Mouse (Mus musculus) CH12F3 (cell line): Measurements from ENCODE around the gene Golph3.

Experiments
- in situ Hi-C: fragments of 300-500 bp; cut with MboI; formaldehyde crosslinking; loops from 2 replicates; pipeline ENCODE4 v1.14.3; 2020; ENCODE audit warnings: low sequenced_read_pairs

Golph3 gene

GRCm38 (mm10) chr15:12317290-12317689, 4.0 kb upstream of the Golph3 start:
- in situ Hi-C loops = no loop called here

- in situ Hi-C loops = no loop called here
Observed at GRCm38 (mm10) chr15:12318451-12318850, 2.8 kb upstream of the Golph3 start.

DNA sequence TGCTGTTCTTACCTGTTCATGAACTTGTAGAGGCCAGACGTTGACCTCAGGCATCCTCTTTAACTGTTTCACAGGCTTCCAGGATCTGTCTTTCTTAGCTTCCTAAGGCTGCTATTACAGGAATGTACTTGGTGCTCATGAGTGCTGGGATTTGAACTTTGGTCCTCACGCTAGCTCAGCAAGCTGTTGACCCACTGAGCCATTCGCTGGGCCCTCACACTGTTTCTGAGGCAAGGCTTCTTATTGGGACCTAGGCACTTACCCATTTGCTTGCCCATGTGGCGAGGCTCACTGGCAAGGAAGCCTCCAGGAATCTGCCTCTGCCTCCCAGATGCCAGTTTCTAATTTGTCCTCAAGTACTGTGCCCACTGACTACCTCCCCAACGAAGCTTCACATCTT, 1.4 kb upstream of the Golph3 start:
- in situ Hi-C loops = no loop called here

GRCm38 (mm10) chr15:12320441-12321090, 684 bp upstream of the Golph3 start:
- in situ Hi-C loops = no loop called here

DNA sequence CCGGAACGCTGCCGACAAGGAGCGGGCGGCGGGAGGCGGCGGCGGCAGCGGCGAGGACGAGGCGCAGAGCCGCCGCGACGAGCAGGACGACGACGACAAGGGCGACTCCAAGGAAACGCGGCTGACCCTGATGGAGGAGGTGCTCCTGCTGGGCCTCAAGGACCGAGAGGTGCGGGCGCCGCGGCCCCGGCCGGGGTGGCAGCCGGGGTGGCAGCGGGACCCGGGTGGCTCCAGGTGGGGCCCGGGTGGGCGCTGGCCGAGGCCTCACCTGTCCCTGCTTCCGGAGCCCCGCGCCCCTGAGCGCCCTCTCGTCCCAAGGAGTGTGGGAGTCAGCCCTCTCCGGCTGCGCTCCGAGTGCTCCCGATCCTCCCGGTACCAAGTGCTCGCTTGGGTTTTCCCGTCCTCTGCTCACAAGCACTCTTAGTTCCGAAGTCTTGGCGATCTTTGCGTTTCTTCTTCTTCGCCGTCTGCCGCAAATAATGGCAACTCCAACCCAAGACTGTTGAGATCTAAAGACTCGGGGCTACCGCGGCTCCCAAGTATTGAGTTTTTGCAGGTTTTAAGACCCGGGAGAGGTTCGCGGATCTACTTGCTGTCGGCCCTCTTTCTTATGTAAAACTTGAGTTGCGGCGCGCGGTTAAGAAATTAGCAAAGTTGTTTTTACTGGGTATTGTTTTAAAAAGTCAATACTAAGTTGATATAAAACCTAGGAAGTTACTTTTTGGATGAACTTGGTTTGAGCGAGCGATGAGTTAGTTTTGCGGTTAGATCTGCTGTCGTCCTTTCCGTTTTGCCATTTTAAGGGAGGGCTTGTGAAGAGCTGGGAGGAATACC, 755 bp downstream of the Golph3 start, which contains the start of gene 1810049J17Rik:
TSS of gene 1810049J17Rik (minus strand) at position 112 of the 834 bp plus-strand sequence.
- in situ Hi-C loops = no loop called here

- in situ Hi-C loops = no loop called here
Observed at GRCm38 (mm10) chr15:12322676-12323402, 1.6 kb downstream of the Golph3 start.

DNA sequence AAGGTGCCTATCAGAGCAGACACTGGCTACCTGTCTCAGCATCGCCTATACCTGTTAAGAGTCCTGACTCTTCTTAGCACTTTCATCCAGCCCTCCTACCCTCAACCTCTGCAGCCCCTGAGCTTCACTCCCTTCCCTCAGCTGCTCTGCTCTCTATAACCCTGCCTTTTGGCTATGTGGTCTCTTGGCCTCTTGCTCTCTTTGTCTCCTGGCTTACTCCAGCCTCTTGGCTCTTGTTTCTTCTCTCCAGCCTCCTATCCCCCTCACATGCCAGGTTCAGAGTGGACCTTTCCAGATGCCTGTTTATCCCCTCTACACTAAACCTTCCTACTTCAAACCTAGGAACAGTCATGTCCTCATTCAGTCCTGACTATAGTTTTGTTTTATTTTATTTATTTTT, 3.1 kb downstream of the Golph3 start:
- in situ Hi-C loops = no loop called here

- in situ Hi-C loops = no loop called here
Observed at GRCm38 (mm10) chr15:12330389-12330788, 9.1 kb downstream of the Golph3 start.

GRCm38 (mm10) chr15:12330892-12331291, 9.6 kb downstream of the Golph3 start:
- in situ Hi-C loops = no loop called here

- in situ Hi-C loops = no loop called here
Observed at GRCm38 (mm10) chr15:12331300-12331699, 10.1 kb downstream of the Golph3 start.

GRCm38 (mm10) chr15:12334381-12334780, 13.1 kb downstream of the Golph3 start:
- in situ Hi-C loops = no loop called here

DNA sequence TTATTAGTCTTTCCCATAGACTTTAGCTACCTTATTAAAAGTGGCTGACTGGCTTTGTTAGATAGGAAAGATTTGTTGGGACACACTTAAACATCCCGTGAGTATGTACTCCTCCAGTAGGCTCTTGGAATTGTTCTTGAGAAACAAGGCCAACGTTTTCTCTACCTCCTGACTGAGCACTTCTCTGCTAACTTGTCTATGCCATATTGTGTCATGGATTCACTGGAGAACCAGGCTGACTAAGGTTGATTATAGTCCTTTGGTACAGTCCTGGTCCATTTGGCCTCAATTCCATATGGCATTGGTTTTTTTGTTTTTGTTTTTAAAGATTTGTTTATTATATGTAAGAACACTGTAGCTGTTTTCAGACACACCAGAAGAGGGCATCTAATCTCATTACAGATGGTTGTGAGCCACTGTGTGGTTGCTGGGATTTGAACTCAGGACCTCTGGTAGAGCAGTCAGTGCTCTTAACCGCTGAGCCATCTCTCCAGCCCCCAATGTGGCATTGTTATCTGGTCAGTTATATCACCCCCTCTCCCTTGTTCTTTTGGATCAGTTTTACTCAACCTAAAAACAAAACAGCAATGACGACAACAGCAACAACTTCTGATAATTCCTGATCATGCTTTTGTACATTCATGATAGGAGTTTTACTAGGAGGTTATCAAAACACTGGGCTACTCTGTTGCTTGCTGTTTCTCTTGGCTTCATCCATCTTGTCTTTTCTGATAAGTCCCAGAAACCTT, 16.0 kb downstream of the Golph3 start:
- in situ Hi-C loops = no loop called here

DNA sequence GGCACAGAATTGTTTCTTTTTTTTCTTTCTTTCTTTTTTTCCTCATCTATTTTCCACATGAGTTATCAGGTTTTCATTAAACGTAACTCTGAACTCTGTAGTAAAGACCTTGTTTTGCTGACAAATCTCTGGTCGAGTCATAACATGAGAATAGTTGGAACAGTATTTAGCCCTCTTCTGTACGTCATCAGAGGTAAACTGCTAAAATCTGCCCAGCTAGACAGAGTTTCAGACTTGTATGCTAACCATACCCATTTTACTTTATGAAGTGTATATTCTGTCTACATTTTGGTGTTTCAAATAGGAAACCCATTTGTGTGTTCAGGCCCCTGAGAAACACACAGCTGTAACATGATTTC, 16.5 kb downstream of the Golph3 start:
- in situ Hi-C loops = no loop called here

DNA sequence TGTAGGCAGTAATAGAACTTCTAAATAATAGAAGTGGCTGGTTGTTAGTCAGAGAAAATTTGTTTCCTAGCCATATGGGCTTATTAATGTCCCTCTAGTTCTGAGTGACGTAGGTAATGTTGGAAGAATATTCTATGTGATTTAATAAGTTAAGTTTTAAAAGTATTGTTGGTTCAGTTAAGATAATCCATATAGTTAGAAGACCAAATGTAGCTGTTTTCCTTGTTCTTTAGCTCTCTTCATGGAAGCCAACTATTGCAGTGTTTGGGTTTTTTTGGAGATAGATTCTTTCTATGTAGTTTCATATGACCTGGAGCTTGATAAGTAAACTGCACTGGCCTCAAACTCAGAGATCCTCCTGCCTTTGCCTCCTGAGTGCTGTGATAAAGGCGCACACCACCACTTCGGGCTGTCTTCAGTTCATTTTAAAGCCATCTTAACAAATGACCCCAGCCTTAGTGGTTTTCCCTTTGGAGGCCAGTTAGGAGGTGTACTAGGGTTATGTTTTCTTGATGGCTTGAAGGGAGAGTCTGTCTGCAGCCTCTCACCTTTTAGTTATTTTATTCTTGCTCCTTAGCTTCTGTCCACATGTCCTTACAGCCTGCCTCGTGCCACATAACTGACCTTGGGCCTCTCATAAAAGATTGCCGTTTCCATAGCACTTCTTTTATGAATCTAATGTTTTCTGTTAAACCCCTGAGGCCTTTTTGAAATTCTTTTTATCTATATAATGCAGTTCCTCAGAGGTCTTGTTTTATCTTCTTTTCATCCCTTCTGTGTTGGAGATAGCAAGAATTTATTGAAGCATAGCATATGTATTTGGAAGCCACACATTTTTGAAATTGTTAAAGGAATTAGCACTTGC, 19.5 kb downstream of the Golph3 start:
- in situ Hi-C loops = no loop called here

- in situ Hi-C loops = no loop called here
Observed at GRCm38 (mm10) chr15:12341401-12341758, 20.1 kb downstream of the Golph3 start.

DNA sequence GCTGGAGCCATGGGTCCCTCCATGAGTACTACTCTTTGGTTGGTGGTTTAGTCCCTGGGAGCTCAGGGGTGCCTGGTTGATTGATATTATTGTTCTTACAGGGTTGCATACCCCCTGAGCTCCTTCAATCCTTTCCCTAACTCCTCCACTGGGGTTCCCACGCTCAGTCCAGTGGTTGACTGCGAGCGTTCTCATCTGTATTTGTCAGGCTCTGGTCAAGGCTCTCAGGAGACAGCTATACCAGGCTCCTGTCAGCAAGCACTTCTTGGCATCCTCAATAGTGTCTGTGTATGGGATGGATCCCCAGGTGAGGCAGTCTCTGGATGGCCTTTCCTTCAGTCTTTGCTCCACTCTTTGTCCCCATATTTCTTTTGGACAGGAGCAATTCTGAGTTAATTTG, 25.7 kb downstream of the Golph3 start:
- in situ Hi-C loops = no loop called here

DNA sequence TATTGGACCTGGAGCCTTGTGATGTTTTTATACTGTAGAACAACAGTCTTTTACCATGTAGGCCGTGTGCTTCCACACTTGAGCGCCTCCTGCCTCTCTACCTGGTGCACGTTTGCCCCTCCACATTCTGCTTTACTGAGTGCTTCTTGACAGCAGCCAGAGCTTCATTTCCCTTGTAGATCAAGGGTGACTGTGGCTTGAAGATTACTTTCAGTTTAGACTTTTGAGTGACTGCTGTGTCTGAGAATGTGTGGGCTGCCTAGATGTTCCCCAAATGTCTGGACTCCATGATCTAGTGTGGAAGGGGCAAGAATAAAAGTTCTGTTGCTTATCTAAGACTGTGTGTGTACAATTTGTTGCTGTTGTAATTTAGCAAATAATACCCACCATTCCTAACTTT, 27.7 kb downstream of the Golph3 start:
- in situ Hi-C loops = no loop called here

GRCm38 (mm10) chr15:12349840-12350239, 28.6 kb downstream of the Golph3 start:
- in situ Hi-C loops = no loop called here

DNA sequence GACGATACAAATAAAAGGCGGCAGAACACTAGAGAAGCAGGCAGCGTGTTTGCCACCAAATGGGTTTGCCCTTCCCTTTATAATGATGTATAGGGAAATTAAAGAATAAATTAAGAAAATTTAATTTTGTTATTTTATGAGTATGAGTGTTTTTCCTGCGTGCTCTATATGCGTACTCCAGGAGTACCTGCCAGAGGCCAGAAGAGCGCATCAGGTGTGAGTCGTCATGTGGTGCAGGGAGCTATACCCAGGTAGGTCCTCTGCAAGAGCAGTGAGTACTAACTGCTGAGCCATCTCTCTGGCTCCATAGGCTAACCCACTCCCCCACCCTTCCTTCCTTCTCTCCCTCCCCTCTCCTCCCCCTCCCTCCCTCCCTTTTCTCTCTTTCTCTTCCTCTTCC, 30.2 kb downstream of the Golph3 start:
- in situ Hi-C loops = no loop called here

DNA sequence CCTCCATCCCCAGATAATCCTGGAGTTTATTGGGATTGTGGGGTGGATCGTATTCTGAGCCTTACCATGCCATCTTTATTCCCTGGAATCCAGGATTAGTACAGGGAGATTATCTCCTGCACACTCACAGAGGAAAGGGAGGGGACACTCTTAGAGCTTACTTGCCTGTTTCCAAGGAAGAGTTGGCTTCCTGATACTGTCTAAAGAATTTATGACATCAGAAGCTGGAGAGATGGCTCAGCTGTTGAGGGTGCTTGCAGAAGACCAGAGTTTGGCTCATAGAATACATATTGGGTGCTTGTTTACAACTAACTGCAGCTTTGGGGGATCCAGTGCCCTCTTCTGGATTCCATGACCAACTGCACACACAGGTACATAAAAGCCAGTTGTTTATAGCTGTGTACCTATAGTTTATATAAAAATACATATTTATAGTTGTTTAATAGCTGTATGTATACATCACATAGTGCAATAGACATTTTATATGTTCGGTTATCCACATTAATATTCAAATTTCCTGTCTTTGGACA, 33.1 kb downstream of the Golph3 start:
- in situ Hi-C loops = no loop called here
